Mouse (Mus musculus) erythroblast, embryonic 14.5 days (primary cell): ENCODE data around the gene Crygd.

Source experiments
- GATA1 ChIP-seq: IDR thresholded peaks from 2 replicates; pipeline ENCODE4 v1.6.1; 2012; ENCODE audit warnings: low read length, inconsistent platforms, mixed read lengths
- TAL1 ChIP-seq: IDR thresholded peaks from 3 replicates; pipeline ENCODE4 v1.6.1; 2012; ENCODE audit warnings: low read length, inconsistent platforms, mixed read lengths

GRCm38 (mm10) chr1:65112031-65112806 lies 49.0 kb upstream of the Crygd start:
- TF ChIP-seq GATA1 (no peak), TAL1 (no peak)
